Mouse (Mus musculus): ENCODE results near the gene Tnfrsf1a. TPM values are rescaled to one million over a fixed set of nuclear protein-coding genes. Genes with fewer than 3 reads are reported as not detected.

Tnfrsf1a gene
- total RNA-seq, 4 experiments from 2014 or later: 12.8 to 23.2 (median 16.7) TPM

DNA sequence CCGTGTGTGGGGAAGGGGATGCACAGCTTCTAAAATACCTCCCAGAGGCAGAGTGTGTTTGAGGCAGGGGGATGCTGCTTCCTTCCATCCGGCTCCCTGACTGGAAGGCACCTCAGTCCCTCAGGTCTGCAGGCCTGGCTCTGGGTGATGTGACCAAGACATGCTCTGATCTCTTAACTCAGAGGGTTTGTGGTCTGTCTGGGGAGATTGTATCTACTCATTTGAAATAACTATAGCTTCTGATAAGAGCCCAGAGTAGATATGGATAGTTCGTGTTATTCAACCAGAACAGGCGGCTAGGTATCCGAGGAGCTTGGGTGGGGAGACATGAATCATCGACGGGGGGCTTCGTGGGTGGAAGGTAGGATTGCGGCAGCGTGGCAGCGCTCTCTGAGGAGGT, 4.1 kb downstream of the Tnfrsf1a start:
- DNase-seq (ENCODE audit: low spot score in 2 of 2): no peak

DNA sequence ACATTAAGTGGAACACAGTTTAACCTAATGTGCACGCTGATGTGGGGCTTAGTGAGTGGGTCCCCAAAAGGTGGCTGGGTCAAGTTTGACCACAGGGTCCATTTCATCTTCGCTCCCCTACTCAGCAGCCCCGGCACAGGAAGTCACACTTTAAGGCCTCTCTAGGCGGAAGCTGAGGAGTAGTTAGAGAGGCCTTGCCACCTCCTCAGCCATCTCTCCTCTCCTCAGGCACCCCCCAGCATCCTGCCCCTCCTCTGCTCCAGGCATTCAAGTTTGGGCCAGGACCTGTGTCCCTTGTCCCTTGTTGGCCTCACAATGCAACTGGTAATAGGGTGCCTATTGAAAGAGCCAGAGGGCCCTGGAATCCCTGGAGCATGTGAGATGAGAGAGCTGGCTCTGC, 4.5 kb downstream of the Tnfrsf1a start:
- no peak for DNase-seq (ENCODE audit: low spot score in 2 of 2)

DNA sequence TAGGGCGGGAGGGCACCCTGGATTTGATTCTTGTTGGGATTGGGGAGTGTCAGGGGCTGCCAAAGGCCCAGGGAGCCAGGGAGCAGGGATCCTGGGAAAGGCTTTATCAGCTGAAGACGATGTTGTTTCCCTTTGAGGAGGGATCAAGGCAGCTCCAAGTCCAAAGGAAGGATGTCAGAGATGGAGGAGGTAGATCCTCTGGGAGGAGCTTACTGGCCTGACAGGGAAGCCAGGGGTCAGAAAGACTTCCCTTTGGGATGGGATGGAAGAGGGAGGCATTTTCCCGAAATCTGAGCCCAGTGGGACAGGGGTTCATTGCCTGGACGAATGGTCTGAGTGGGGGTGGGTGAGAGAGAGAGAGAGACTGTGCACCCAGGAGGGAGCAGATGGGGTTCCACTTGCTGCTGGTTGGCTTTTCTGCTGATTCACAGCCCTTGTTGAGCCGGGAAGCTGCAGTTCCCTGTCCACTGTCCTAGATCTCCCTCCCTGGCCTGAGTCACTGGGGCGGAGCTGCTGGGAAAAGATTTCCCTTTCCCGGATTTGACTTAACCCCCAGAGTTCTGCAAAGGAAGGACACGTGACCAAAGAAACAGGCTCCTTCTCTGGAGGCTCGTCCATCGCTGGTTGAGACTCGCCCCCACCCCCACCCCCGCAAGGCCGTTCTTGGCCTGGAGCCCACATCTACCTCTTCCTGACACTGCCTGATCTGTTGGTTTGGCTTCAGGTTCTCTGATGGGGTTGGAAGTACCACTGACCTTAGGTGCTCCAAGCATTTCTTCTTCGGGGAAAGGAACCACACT, 5.4 kb downstream of the Tnfrsf1a start:
- DNase-seq (ENCODE audit: low spot score in 2 of 2): peak in 1 of 2 experiments; percentile 28

DNA sequence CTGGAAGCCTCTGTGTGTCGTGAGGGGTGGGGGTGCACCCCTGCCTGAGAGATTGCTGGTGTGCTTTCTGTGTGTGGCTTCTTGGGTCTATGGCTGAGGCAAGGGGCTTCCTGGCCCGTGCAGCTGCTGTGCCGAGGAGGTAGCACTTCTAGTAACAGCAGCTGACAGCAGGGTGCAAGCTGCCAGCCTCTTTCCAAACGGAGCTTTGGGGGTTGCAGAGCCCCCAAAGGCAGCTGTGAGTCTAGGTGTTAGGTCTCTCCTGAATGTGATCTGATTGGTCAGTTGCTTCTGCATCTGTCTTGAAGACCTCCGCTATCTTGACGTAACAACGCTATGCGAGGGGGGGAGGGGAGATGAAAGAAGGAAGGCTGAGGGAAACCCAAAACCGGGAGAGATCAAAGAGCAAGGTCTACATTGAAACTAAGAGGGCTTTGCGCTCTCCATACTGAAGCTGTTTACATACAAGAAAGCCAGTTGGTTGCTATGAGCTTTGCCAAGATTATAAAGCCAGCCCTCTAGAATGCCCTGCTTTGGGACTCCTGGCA, 6.1 kb downstream of the Tnfrsf1a start:
- DNase-seq (ENCODE audit: low spot score in 2 of 2): no peak

DNA sequence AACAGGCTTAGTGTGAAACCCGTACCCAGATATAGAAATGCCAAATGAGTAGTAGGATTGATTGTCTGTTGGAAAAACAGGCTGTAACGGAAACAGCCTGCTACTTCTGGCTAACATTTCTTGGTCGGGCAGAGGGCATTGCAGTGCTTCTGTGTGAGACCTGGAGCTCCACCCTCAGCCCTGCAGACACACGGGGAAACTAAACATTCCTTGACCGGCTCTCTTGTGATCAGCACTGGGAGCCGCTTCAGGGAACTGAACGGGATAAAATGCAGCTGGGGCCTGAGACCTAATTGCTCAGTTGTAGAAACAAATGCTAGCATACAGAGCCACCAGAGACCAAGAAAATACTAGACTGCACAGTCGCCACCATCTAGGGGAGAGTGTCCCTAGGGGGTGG, 7.1 kb downstream of the Tnfrsf1a start:
- DNase-seq (ENCODE audit: low spot score in 2 of 2): no peak

DNA sequence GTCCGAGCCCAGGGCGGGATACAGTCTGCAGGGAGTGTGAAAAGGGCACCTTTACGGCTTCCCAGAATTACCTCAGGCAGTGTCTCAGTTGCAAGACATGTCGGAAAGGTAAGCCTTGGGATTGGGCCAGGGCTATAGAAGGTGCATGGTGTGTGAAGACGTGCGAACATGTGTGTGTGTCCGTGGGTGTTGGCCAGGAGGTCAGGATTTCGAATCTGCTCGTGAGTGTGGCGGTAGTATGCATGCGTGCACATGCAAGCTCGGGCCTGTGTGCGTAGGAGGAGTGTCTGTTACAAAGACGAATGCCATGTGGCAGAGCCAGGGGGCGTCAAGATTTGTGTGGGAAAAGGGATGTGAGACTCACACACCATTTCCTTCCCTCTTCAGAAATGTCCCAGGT, 8.2 kb downstream of the Tnfrsf1a start:
- peak in 1 of 2 experiments; percentile 25 for DNase-seq (ENCODE audit: low spot score in 2 of 2)

DNA sequence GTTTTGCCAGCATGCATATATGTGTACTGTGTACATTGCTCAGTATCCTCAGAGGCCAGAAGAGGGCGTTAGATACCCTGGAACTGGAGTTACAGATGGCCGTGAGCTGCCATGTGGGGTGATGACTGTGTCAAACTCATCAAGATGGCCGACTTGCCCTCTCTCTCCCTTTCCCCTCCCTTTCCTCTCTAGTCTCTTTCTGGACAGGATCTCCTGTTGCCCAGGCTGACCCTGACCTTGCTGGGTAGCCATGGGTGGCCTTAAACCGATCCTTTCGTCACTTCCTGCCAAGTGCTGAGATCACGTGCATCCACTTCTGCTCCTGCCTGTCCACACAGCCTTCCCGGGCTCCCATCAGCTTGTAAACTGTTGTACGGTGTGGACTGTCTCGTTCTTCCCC, 10.8 kb downstream of the Tnfrsf1a start:
- DNase-seq (ENCODE audit: low spot score in 2 of 2): no peak

DNA sequence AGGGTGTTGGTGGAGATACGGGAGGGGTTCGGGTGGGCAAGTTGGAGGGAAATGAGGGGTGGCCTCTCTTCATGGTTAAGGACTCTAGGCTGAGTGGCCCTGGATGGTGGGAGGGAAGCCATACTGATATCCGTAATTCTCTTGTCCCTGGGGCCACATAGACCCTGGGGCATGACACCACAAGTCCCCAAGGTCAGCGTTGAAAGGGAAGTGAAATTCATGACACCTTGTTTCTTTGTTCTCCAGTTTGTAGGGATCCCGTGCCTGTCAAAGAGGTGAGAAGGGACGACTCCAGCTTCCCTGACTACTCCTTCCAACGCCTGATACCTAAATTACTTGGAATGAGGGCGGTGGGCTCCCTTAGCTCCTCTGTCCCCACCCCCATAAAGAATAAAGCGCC, 11.7 kb downstream of the Tnfrsf1a start:
- DNase-seq (ENCODE audit: low spot score in 2 of 2): no peak

DNA sequence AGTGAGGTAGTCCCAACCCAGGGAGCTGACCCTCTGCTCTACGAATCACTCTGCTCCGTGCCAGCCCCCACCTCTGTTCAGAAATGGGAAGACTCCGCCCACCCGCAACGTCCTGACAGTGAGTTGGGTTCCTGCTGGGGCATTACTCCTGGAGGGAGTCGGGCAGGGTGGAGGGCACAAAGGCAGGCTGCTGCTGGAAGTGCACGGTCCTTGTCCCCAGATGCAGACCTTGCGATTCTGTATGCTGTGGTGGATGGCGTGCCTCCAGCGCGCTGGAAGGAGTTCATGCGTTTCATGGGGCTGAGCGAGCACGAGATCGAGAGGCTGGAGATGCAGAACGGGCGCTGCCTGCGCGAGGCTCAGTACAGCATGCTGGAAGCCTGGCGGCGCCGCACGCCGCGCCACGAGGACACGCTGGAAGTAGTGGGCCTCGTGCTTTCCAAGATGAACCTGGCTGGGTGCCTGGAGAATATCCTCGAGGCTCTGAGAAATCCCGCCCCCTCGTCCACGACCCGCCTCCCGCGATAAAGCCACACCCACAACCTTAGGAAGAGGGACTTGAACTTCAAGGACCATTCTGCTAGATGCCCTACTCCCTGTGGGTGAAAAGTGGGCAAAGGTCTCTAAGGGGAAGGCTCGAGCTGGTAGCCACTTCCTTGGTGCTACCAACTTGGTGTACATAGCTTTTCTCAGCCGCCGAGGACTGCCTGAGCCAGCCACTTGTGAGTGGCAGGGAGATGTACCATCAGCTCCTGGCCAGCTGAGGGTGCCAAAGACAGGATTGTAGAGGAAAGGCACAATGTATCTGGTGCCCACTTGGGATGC, 12.5 kb downstream of the Tnfrsf1a start:
- peak in 1 of 2 experiments; percentile 36 for DNase-seq (ENCODE audit: low spot score in 2 of 2)

DNA sequence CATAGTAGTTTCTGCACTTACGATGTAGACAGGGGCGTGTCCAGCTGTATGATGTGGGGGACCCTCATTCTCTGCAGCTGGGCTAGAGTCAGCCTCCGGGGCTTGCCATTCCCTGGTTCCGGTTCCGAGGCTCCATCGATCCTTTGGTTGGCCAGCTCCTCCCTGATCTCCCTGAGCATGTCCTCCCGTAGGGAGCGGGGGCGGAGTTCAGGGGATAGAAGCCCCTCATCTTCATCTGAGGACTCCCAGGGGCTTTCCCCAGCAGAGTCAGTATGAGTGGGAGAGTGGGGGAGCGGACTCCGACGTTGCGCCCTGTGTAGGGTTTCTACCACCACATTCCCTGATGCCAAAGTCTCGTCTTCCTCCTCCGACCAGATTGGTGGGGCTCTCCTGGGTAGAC, 13.9 kb downstream of the Tnfrsf1a start:
- DNase-seq (ENCODE audit: low spot score in 2 of 2): no peak

DNA sequence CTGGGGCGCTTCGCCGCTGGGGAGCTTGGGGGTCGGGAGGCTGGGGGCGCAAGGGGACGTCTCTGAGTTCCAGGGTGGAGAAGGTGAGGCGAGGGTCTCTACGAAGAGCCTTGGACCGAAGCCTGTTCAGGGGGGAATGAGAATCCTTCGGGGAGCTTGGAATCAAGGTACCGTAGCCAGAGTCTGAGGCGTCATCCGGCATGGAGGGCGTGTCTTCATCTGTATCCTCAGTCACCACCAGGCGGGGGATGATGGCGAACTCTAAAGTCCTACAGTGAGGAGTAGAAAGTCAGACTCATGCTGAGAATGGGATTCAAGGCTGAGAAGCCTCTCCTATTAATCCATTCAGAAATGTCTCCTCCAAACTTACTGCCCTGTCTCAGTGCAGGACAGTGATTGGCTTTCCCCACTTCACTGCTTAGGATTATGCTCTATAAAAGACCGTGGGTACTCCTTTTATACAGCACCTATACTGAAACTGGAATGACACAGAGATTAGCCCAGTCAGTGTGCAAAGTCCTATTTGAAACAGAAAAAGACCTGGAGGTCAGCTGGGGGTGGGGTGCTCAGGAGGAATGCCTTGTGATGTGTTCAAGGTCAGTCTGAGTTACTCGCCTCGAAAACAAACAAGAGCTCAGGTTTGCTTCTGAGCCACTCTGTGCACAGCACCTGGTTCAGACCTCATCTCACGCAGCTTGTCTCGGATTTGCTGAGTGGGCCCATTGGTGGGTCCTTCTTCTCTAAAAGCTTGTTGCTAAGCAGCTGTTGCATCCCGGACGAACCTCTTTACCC, 14.5 kb downstream of the Tnfrsf1a start:
- no peak for DNase-seq (ENCODE audit: low spot score in 2 of 2)

DNA sequence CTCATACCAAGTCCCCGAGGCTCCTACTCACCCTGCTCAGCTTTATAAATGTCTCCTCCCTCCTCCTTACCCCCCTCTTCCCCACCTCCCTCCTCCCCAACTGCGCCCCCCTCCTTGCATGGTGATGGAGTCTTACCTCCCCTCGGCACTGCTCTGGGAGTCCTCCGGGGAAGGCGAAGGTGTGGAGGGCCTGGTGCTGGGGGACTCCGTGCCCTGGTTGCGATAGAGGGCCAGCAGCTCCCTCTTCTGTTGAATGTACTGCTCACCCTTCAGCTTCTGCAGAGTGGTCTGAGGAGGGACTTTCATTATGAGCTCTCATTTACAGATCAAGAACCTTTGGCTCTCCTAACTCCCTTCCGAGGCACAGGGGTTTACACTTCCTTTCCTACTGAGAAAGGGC, 15.3 kb downstream of the Tnfrsf1a start:
- no peak for DNase-seq (ENCODE audit: low spot score in 2 of 2)

DNA sequence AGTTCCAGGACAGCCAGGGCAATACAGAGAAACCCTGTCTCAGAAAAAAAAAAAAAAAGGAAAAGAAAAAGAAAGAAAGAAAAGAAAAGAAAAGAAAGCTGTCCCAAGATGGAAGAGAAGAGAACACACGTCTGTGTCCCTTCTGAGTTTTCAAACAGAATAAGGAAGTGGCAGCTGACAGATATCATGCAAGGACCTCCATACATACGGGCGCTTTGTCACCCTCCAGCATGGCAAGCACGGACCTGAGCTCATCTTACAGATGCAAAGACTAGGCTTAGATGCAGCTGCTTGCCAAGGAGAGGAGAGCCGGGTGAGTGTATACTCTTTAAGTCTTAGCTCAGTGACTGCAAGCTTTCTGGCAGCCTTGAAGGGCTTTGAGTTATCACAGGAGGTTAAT, 16.4 kb downstream of the Tnfrsf1a start:
- no peak for DNase-seq (ENCODE audit: low spot score in 2 of 2)

DNA sequence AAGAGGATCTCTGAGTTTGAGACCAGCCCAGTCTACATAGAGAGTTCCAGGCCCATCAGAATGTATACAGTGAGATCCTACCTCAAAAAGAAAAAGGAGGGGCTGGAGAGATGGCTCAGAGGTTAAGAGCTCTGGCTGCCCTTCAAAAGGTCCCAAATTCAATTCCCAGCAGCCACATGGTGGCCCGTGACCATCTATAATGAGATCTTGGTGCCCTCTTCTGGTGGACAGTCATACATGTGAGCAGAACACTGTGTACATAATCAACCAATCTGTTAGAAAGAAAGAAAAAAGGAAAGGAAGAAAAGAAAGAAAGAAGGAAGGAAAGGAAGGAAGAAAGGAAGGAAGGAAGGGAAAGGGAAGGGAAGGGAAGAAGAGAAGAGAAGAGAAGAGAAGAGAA, 17.0 kb downstream of the Tnfrsf1a start:
- no peak for DNase-seq (ENCODE audit: low spot score in 2 of 2)

DNA sequence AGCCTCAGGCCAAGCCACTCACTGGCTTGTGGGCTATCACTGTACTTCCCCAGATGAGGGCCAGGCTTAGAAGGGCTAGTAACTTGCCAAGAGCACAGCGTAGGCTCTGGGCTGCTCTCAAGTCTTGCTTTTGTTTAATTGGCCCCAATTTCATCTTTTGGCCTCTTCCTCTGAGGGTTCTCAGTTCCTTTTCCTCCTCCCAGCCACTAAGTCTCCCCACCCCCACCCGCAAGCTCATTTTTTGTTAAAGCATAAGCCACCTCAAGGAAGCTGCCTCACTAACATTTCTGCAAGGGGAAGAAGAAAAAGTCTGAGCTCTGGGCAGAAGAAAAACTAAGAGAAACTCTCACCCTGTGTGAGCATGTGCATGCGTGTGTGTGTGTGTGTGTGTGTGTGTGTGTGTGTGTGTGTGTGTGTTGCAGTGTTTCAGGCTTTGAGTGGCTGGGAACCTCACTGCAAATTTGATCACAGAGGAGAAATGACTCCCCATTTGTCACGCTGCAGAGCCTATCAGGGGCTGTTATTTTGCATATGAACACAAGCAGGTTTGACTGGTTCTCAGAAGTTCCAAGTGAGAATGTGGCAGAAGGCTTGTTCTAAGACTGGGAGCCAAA, 18.7 kb downstream of the Tnfrsf1a start:
- DNase-seq (ENCODE audit: low spot score in 2 of 2): no peak

DNA sequence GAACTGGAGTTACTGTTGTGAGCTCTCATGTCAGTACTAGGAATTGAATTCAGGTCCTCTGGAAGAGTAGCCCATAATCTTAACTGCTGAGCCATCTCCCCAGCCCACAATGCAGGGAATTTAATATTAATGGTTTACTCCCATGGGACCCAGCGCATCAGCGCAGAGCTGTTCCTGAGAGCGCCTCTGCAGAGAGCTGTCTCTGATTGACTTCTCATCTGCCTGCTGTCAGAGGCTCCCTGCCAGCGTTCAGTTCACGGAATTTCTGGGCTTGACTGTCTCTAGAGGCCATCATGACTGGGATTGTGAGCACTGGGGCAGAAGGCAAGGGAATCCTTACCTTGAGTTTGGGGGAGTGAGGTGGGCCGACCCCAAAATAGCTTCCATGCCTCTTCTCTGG, 27.9 kb downstream of the Tnfrsf1a start:
- no peak for DNase-seq (ENCODE audit: low spot score in 2 of 2)

DNA sequence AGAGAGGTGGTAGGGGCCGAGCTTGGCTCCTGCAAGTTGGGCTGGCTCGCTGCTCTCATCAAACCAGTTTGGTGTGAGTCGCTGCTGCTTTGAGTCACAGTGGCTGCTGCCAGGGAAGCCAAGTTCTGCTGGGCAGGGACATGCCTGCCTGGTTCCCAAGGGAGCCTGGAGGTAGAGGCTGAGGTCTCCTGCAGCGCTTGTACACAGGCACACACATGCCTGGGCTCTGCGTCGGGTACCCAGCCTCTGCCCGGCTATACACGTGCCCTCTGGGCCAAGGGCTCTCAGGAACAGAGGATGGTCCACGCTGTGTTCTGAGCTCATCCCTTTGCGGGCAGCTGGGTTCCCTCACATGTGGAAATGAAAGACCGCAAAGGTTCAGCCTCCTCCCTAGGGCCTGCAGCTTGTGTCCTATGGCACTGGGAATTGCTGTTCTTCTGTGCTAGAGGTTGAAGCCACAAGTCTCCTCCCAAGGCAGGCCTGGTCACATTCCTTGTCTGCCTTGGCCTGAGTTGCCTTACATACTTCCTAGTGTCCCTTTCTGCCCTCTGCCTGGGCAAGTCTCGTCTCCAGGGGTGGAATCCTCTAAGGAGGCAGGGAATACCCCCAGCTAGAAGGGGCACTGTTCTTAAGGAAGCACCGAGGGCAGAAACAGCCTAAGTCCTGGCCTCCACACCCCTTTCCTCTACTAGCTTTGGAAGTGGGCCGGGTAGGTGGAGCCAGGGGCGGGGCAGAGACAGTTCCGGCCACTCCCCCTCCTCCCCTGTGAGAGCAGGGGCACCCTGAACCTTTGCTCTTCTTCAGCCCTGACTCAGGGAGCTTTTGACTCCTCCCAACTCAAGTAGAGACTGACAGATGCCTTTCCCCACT, 28.7 kb downstream of the Tnfrsf1a start:
- no peak for DNase-seq (ENCODE audit: low spot score in 2 of 2)

DNA sequence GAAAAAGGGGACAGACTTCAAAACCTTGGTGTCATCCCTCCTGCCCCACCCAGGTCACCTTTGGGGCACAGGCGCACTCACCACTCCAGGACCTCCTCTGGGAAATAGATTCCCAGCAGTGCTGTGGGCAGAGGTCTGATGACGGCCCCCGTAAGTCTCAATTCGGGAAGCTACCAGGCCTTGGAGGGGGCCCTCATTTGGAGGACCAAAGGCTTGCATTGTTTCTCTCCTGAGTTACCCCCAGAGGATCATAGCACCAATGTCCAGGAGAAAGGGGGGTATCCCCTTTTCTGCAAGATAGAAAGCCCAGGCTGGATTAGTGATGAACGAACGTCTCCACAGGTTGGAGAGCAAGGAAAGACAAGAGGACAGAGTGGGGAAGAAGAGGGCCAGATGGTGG, 29.5 kb downstream of the Tnfrsf1a start:
- DNase-seq (ENCODE audit: low spot score in 2 of 2): no peak

DNA sequence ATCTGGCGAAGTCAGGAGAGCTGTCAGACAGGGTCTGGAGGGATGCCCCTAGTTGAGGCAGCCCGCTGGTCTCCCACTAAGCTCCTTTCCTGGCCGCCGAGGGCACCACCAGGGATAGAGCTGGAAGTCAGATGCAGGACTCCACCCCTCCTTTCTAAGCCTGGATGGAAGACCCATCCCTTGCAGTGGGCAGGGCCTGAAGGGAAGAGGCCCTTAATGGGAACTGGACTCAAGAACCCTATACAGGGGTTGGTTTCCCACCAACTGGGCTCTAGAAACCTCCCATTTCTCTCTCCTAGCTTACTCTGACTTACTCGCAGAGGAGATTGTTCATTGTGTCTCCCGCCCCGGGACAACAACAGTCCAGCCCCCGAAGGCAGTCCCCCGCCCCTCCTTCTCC, 30.6 kb downstream of the Tnfrsf1a start:
- no peak for DNase-seq (ENCODE audit: low spot score in 2 of 2)

Data from left cerebral cortex, adult 8-10 months (tissue).